Mouse (Mus musculus): ENCODE measurements around the gene Pef1. TPM values are rescaled to one million over a fixed set of nuclear protein-coding genes. Genes with fewer than 3 reads are reported as not detected.

The Pef1 gene
- polyA plus RNA-seq, 1 experiment from 2014 or later, result 67.8 TPM

- no peaks in the 10 kb centered on the region for H3K36me3 ChIP-seq (replicated peaks; ENCODE audit: control insufficient read depth, insufficient read depth, low read depth, low read length)
- H3K27ac ChIP-seq (replicated peaks; ENCODE audit: low read depth, low read length), result no peak overlapping the region
- H3K9me3 ChIP-seq (replicated peaks; ENCODE audit: control insufficient read depth, low read length), result no peaks in the 10 kb centered on the region
- H3K27me3 ChIP-seq (ENCODE audit: control insufficient read depth, insufficient read depth, low read length), result no peaks in the 10 kb centered on the region
- H3K4me1 ChIP-seq (ENCODE audit: control insufficient read depth, insufficient read depth, low read length), result no peaks in the 10 kb centered on the region
- WGBS, result 56% methylated on average over 13 of the region's 13 CpGs
- no peak overlapping the region for H3K4me3 ChIP-seq (ENCODE audit: low read depth, low read length)
- DNase-seq (ENCODE audit: low spot score) (no peak), ATAC-seq (replicated peaks; ENCODE audit: insufficient number of reproducible peaks, low FRiP score, low TSS enrichment, low read depth) (no peak)
- no peak overlapping the region for H3K4me2 ChIP-seq (ENCODE audit: low read depth, low read length)
- H3K9ac ChIP-seq (replicated peaks; ENCODE audit: low read length), result no peak overlapping the region
These were observed 28.4 kb downstream of the Pef1 start for GRCm38 (mm10) chr4:130130641-130131350.

- Histone ChIP-seq H3K27ac (replicated peaks; ENCODE audit: low read depth, low read length) (no peak overlapping the region), H3K4me1 (ENCODE audit: control insufficient read depth, insufficient read depth, low read length) (no peaks in the 10 kb centered on the region)
These were observed 29.2 kb downstream of the Pef1 start for GRCm38 (mm10) chr4:130131448-130132105.

GRCm38 (mm10) chr4:130133399-130133798 is 31.0 kb downstream of the Pef1 start:
- WGBS, result 66% methylated on average over 6 of the region's 6 CpGs
- H3K4me2 ChIP-seq (ENCODE audit: low read depth, low read length), result no peak overlapping the region
- H3K36me3 ChIP-seq (replicated peaks; ENCODE audit: control insufficient read depth, insufficient read depth, low read depth, low read length), result no peaks in the 10 kb centered on the region
- no peak overlapping the region for H3K4me3 ChIP-seq (ENCODE audit: low read depth, low read length)
- H3K9me3 ChIP-seq (replicated peaks; ENCODE audit: control insufficient read depth, low read length), result no peaks in the 10 kb centered on the region
- H3K27ac ChIP-seq (replicated peaks; ENCODE audit: low read depth, low read length), result no peak overlapping the region
- peaks cover 6% of the 10 kb centered on the region; the same call in 1 of the 2 replicates for H3K27me3 ChIP-seq (ENCODE audit: control insufficient read depth, insufficient read depth, low read length)
- H3K9ac ChIP-seq (replicated peaks; ENCODE audit: low read length), result no peak overlapping the region
- ATAC-seq (replicated peaks; ENCODE audit: insufficient number of reproducible peaks, low FRiP score, low TSS enrichment, low read depth), result no peak
- no peaks in the 10 kb centered on the region for H3K4me1 ChIP-seq (ENCODE audit: control insufficient read depth, insufficient read depth, low read length)
- DNase-seq (ENCODE audit: low spot score), result no peak

More at GRCm38 (mm10) chr4:130131448-130132105, 29.2 kb downstream of the Pef1 start:
- Histone ChIP-seq H3K27me3 (ENCODE audit: control insufficient read depth, insufficient read depth, low read length) (no peaks in the 10 kb centered on the region), H3K4me3 (ENCODE audit: low read depth, low read length) (no peak overlapping the region), H3K9me3 (replicated peaks; ENCODE audit: control insufficient read depth, low read length) (no peaks in the 10 kb centered on the region), H3K36me3 (replicated peaks; ENCODE audit: control insufficient read depth, insufficient read depth, low read depth, low read length) (no peaks in the 10 kb centered on the region), H3K9ac (replicated peaks; ENCODE audit: low read length) (no peak overlapping the region), H3K4me2 (ENCODE audit: low read depth, low read length) (no peak overlapping the region)
- ATAC-seq (replicated peaks; ENCODE audit: insufficient number of reproducible peaks, low FRiP score, low TSS enrichment, low read depth) (no peak), DNase-seq (ENCODE audit: low spot score) (no peak)
- 85% methylated on average over 7 of the region's 7 CpGs for WGBS

- peak overlapping the region; percentile 32 for H3K9ac ChIP-seq (replicated peaks; ENCODE audit: low read length)
- H3K36me3 ChIP-seq (replicated peaks; ENCODE audit: control insufficient read depth, insufficient read depth, low read depth, low read length), result no peaks in the 10 kb centered on the region
- ATAC-seq (replicated peaks; ENCODE audit: insufficient number of reproducible peaks, low FRiP score, low TSS enrichment, low read depth) (peak; percentile 32), DNase-seq (ENCODE audit: low spot score) (peak; percentile 88)
- H3K9me3 ChIP-seq (replicated peaks; ENCODE audit: control insufficient read depth, low read length), result no peaks in the 10 kb centered on the region
- H3K27me3 ChIP-seq (ENCODE audit: control insufficient read depth, insufficient read depth, low read length), result peaks cover 31% of the 10 kb centered on the region
- H3K4me2 ChIP-seq (ENCODE audit: low read depth, low read length), result peak overlapping the region; percentile 76
- no peak overlapping the region for H3K27ac ChIP-seq (replicated peaks; ENCODE audit: low read depth, low read length)
- peak overlapping the region; percentile 33 for H3K4me3 ChIP-seq (ENCODE audit: low read depth, low read length)
- H3K4me1 ChIP-seq (ENCODE audit: control insufficient read depth, insufficient read depth, low read length), result peaks cover 7% of the 10 kb centered on the region; the same call in 1 of the 2 replicates
- WGBS, result under 1% methylated on average over 49 of the region's 57 CpGs
These were observed 36.3 kb downstream of the Pef1 start for GRCm38 (mm10) chr4:130138441-130139213.

- Histone ChIP-seq H3K4me2 (ENCODE audit: low read depth, low read length) (peak within 1 kb of the TSS; percentile 76), H3K36me3 (replicated peaks; ENCODE audit: control insufficient read depth, insufficient read depth, low read depth, low read length) (no peaks in the 10 kb centered on the region), H3K9ac (replicated peaks; ENCODE audit: low read length) (peak within 1 kb of the TSS; percentile 32), H3K9me3 (replicated peaks; ENCODE audit: control insufficient read depth, low read length) (no peaks in the 10 kb centered on the region), H3K27me3 (ENCODE audit: control insufficient read depth, insufficient read depth, low read length) (peaks cover 31% of the 10 kb centered on the region), H3K4me1 (ENCODE audit: control insufficient read depth, insufficient read depth, low read length) (peaks cover 7% of the 10 kb centered on the region; the same call in 1 of the 2 replicates), H3K27ac (replicated peaks; ENCODE audit: low read depth, low read length) (no peak within 1 kb of the TSS), H3K4me3 (ENCODE audit: low read depth, low read length) (peak within 1 kb of the TSS; percentile 33)
- WGBS, result 2% methylated on average over 13 of the region's 15 CpGs
- DNase-seq (ENCODE audit: low spot score) (peak; percentile 22), ATAC-seq (replicated peaks; ENCODE audit: insufficient number of reproducible peaks, low FRiP score, low TSS enrichment, low read depth) (no peak)
These were observed 36.8 kb downstream of the Pef1 start, which contains the start of gene Hcrtr1 for GRCm38 (mm10) chr4:130139214-130139492. TSS of gene Hcrtr1 (minus strand) at chr4:130139359.

- ATAC-seq (replicated peaks; ENCODE audit: insufficient number of reproducible peaks, low FRiP score, low TSS enrichment, low read depth) (no peak), DNase-seq (ENCODE audit: low spot score) (no peak)
- H3K9ac ChIP-seq (replicated peaks; ENCODE audit: low read length), result no peak overlapping the region
- H3K27me3 ChIP-seq (ENCODE audit: control insufficient read depth, insufficient read depth, low read length), result peaks cover 31% of the 10 kb centered on the region
- no peak overlapping the region for H3K4me3 ChIP-seq (ENCODE audit: low read depth, low read length)
- no peaks in the 10 kb centered on the region for H3K9me3 ChIP-seq (replicated peaks; ENCODE audit: control insufficient read depth, low read length)
- no peaks in the 10 kb centered on the region for H3K36me3 ChIP-seq (replicated peaks; ENCODE audit: control insufficient read depth, insufficient read depth, low read depth, low read length)
- H3K4me2 ChIP-seq (ENCODE audit: low read depth, low read length), result no peak overlapping the region
- 61% methylated on average over 9 of the region's 9 CpGs for WGBS
- H3K4me1 ChIP-seq (ENCODE audit: control insufficient read depth, insufficient read depth, low read length), result peaks cover 7% of the 10 kb centered on the region; the same call in 1 of the 2 replicates
- no peak overlapping the region for H3K27ac ChIP-seq (replicated peaks; ENCODE audit: low read depth, low read length)
These were observed 38.6 kb downstream of the Pef1 start for GRCm38 (mm10) chr4:130140992-130141402.

- Histone ChIP-seq H3K9ac (replicated peaks; ENCODE audit: low read length) (no peak overlapping the region), H3K36me3 (replicated peaks; ENCODE audit: control insufficient read depth, insufficient read depth, low read depth, low read length) (no peaks in the 10 kb centered on the region), H3K27me3 (ENCODE audit: control insufficient read depth, insufficient read depth, low read length) (peaks cover 31% of the 10 kb centered on the region), H3K27ac (replicated peaks; ENCODE audit: low read depth, low read length) (no peak overlapping the region), H3K4me3 (ENCODE audit: low read depth, low read length) (no peak overlapping the region), H3K4me2 (ENCODE audit: low read depth, low read length) (no peak overlapping the region), H3K9me3 (replicated peaks; ENCODE audit: control insufficient read depth, low read length) (no peaks in the 10 kb centered on the region), H3K4me1 (ENCODE audit: control insufficient read depth, insufficient read depth, low read length) (peaks cover 7% of the 10 kb centered on the region; the same call in 1 of the 2 replicates)
- ATAC-seq (replicated peaks; ENCODE audit: insufficient number of reproducible peaks, low FRiP score, low TSS enrichment, low read depth) (no peak), DNase-seq (ENCODE audit: low spot score) (no peak)
- WGBS, result 53% methylated on average over 3 of the region's 3 CpGs
These were observed 39.4 kb downstream of the Pef1 start for GRCm38 (mm10) chr4:130141786-130142185.
